Comparison of ENCODE assay signal across 14 mouse cellular contexts in the genomic region with DNA sequence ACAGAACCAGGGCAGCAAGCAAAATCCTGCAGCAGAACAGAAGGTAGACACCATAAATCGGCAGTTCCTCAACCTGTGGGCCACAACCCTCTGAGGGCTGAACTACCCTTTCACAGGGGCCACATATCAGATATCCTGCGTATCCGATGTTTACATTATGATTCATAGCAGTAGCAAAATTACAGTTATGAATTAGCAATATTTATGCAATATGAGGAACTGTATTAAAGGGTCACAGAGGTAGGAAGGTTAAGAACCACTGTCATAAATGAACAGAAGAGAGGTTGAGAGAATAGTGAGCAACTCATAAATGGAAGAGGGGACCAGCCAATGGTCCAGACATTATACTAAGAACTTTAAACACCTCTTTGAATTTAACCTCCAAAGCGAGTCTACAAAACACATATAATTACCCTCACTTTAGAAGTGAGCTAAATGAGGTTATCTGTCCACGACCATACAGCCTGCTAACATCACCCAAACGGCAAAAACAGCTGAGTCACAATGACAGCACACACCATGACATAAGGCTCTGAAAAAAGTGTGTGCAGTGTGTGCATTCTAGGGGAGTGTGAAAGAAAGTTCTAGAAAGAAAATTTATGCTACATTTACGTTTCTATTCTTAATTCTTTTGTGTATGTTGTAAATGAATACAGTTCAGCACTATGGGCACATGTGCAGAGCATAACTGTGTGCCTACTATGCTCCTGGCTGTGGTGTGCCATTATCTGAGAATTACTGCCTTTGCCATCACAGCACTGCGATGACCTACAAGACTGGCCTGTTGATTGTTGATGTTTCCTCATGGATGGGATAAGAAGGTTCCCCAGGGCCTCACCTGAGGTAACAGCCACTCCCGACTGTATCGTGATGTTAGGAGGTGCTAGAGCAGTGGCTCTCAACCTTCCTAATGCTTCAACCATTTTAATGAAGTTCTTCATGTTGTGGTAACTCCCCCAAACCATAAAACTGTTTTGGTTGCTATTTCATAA. TPM values are rescaled to one million over a fixed set of nuclear protein-coding genes. Genes with fewer than 3 reads are reported as not detected.
DNase-seq lines count a peak whose midpoint lies in the region; ATAC-seq and TF ChIP-seq lines count a peak whose summit lies in the region.
"Had no signal": no experiment of that assay in that cellular context is flagged by ENCODE, and none has a peak within 500 bp of the region (broad histone marks: within the 10 kb centered on the region; RNA-seq: fewer than 3 reads in every experiment).

No protein-coding gene starts in this region.

- no peaks in the 10 kb centered on the region for H3K36me3 ChIP-seq in liver, embryonic 15.5 days (replicated peaks)
- H3K36me3 ChIP-seq: limb, embryonic 13.5 days; midbrain, embryonic 15.5 days had no signal

- peak; percentile 55 for DNase-seq in thymus, postnatal 0 days (ENCODE audit: low spot score)
- DNase-seq in thymus, postnatal 14 days = no peak
- DNase-seq in c-Kit-positive CD71-positive TER-119-positive erythroid progenitor cells, embryonic 14.5 days (ENCODE audit: low spot score) = peak; percentile 89
- no peak for DNase-seq in cerebellum, adult 2 months
- no peak for DNase-seq in right cerebral cortex, postnatal 36 days (ENCODE audit: low spot score in 2 of 2)
- no peak for DNase-seq in T-cell, adult 2 months (ENCODE audit: low spot score)
- DNase-seq: adrenal gland, postnatal 36 days; cerebellum, adult 18-20 months; gastrocnemius, postnatal 36 days; lung, postnatal 10 days had no signal

- H3K27ac ChIP-seq in liver, embryonic 15.5 days (replicated peaks) = peak overlapping the region; percentile 83
- H3K27ac ChIP-seq in cerebellum, adult 2 months (ENCODE audit: insufficient read depth, low read length) = no peak overlapping the region
- H3K27ac ChIP-seq: hindbrain, postnatal 0 days; limb, embryonic 13.5 days; midbrain, embryonic 15.5 days had no signal

- no peak overlapping the region for H3K4me3 ChIP-seq in liver, embryonic 15.5 days (replicated peaks)
- H3K4me3 ChIP-seq in cerebellum, adult 2 months (replicated peaks; ENCODE audit: insufficient read depth, low read depth, low read length) = no peak overlapping the region
- H3K4me3 ChIP-seq: limb, embryonic 13.5 days; midbrain, embryonic 15.5 days had no signal

- H3K9me3 ChIP-seq in liver, embryonic 15.5 days (replicated peaks) = no peaks in the 10 kb centered on the region
- H3K9me3 ChIP-seq: limb, embryonic 13.5 days; midbrain, embryonic 15.5 days had no signal

- TF ChIP-seq CTCF in cerebellum, adult 2 months (IDR thresholded peaks at IDR 0.05; ENCODE audit: borderline replicate concordance, insufficient read depth, low read depth, low read length) = no peak

- H3K27me3 ChIP-seq in liver, embryonic 15.5 days = peaks cover 38% of the 10 kb centered on the region
- no peaks in the 10 kb centered on the region for H3K27me3 ChIP-seq in cerebellum, adult 2 months (ENCODE audit: control insufficient read depth, insufficient read depth, low read length)
- H3K27me3 ChIP-seq: limb, embryonic 13.5 days; midbrain, embryonic 15.5 days had no signal

- 50% methylated on average over 10 of the region's 10 CpGs for WGBS in liver, embryonic 15.5 days (ENCODE audit: insufficient replicate concordance)
- WGBS in cerebellum, adult 2 months = 83% methylated on average over 10 of the region's 10 CpGs

- no peak overlapping the region for H3K9ac ChIP-seq in liver, embryonic 15.5 days
- H3K9ac ChIP-seq: limb, embryonic 13.5 days; midbrain, embryonic 15.5 days had no signal

- peaks cover 6% of the 10 kb centered on the region for H3K4me1 ChIP-seq in liver, embryonic 15.5 days (replicated peaks)
- no peaks in the 10 kb centered on the region for H3K4me1 ChIP-seq in cerebellum, adult 2 months (ENCODE audit: control insufficient read depth, insufficient read depth, low read length)

- no peak for TF ChIP-seq POLR2A in cerebellum, adult 2 months (IDR thresholded peaks at IDR 0.05; ENCODE audit: borderline replicate concordance, insufficient read depth, low read length)

- peak; percentile 98 for ATAC-seq in liver, embryonic 15.5 days (ENCODE audit: insufficient read depth)
- ATAC-seq: hindbrain, postnatal 0 days; midbrain, embryonic 15.5 days had no signal

- H3K4me2 ChIP-seq in liver, embryonic 15.5 days = peak overlapping the region; percentile 18
- H3K4me2 ChIP-seq: limb, embryonic 13.5 days; midbrain, embryonic 15.5 days had no signal

RNA-seq across cellular contexts. Expression of a gene that starts 47.2 kb away (rescaled TPM):
- 92.8 and 138 TPM in 2 replicates for polyA plus RNA-seq in thymus, postnatal 0 days (2015; fragmentation: Nextera tagmentation; extraction: Ambion mirVana)
- 4.2 and 5.4 TPM in 2 replicates for polyA plus RNA-seq in liver, embryonic 15.5 days (2015; fragmentation: Nextera tagmentation; extraction: Ambion mirVana)
- 6.6 and 6.7 TPM in 2 replicates for polyA plus RNA-seq in cerebellum, adult 2 months (2012; rRNA removed)

Comparison
In these comparisons a context has a peak if more than half of its experiments do, and no peak if none do; other contexts are left out.
1. DNase-seq: peak in thymus, postnatal 0 days (single experiment) and c-Kit-positive CD71-positive TER-119-positive erythroid progenitor cells, embryonic 14.5 days (single experiment); none in thymus, postnatal 14 days (single experiment), cerebellum, adult 2 months (0 of 2), right cerebral cortex, postnatal 36 days (0 of 2) and T-cell, adult 2 months (single experiment).
2. RNA of a gene that starts 47.2 kb away (polyA plus RNA-seq): 92.8 to 138 TPM in thymus, postnatal 0 days; 6.6 to 6.7 TPM in cerebellum, adult 2 months and 4.2 to 5.4 TPM in liver, embryonic 15.5 days; every median in the first group is over 10 times any median in the second.